8 mouse cellular contexts compared by ENCODE assay signal in genomic region chr12:98746746-98747379, GRCm38 (mm10). TPM values are rescaled to one million over a fixed set of nuclear protein-coding genes. Genes with fewer than 3 reads are reported as not detected.
DNase-seq lines count a peak whose midpoint lies in the region; ATAC-seq and TF ChIP-seq lines count a peak whose summit lies in the region.

Zc3h14 (plus strand) TSS chr12:98746964.

- in situ Hi-C loops in CH12.LX (cut with MboI; ENCODE audit: low pct_ligation_motif_present, low pct_unique_long_range_greater_than_20kb, low sequenced_read_pairs): no loop called here

- H3K27me3 ChIP-seq in CH12.LX (replicated peaks): peaks cover 19% of the 10 kb centered on the region
- no peaks in the 10 kb centered on the region for H3K27me3 ChIP-seq in forebrain, embryonic 12.5 days
- H3K27me3 ChIP-seq in heart, postnatal 0 days (ENCODE audit: control insufficient read depth, insufficient read depth, low read length): no peaks in the 10 kb centered on the region
- H3K27me3 ChIP-seq in liver, embryonic 16.5 days (ENCODE audit: control insufficient read depth, insufficient read depth, low read depth, low read length): no peaks in the 10 kb centered on the region
- no peaks in the 10 kb centered on the region for H3K27me3 ChIP-seq in neural tube, embryonic 13.5 days
- no peaks in the 10 kb centered on the region for H3K27me3 ChIP-seq in testis, adult 2 months (ENCODE audit: control insufficient read depth, insufficient read depth, low read length)

- dilution Hi-C loops in CH12.LX (cut with MboI; ENCODE audit: extremely low pct_ligation_motif_present, extremely low pct_unique_long_range_greater_than_20kb, low sequenced_read_pairs): no loop called here

- peak in 1 of 2 experiments; percentile 77; a peak in 2 of 4 replicates for TF ChIP-seq CTCF in CH12.LX (conservative IDR thresholded peaks at IDR 0.05 in 1 of 2, IDR thresholded peaks at IDR 0.05 in 1 of 2; ENCODE audit: low read depth in 2 of 2, low read length in 2 of 2)
- peak; percentile 67 for TF ChIP-seq CTCF in heart, postnatal 0 days (IDR thresholded peaks at IDR 0.05; ENCODE audit: low read depth)
- TF ChIP-seq CTCF in testis, adult 2 months (IDR thresholded peaks at IDR 0.05; ENCODE audit: control insufficient read depth, insufficient read depth, insufficient replicate concordance, low read depth, low read length): peak; percentile 36; the same call in 1 of the 2 replicates

- H3K9ac ChIP-seq in CH12.LX (ENCODE audit: insufficient read depth, low read depth): peak within 1 kb of the TSS; percentile 83
- peak within 1 kb of the TSS; percentile 93 for H3K9ac ChIP-seq in forebrain, embryonic 12.5 days
- H3K9ac ChIP-seq in heart, postnatal 0 days (replicated peaks; ENCODE audit: low read depth, low read length): peak within 1 kb of the TSS; percentile 91
- H3K9ac ChIP-seq in liver, embryonic 16.5 days (ENCODE audit: low read depth, low read length): peak within 1 kb of the TSS; percentile 85
- H3K9ac ChIP-seq in neural tube, embryonic 13.5 days: peak within 1 kb of the TSS; percentile 91

- H3K4me1 ChIP-seq in CH12.LX (ENCODE audit: control insufficient read depth in 1 of 2, insufficient read depth in 2 of 2): peaks cover 2 to 38% of the 10 kb centered on the region in 2 experiments; a peak in 2 of 4 replicates
- peaks cover 31% of the 10 kb centered on the region for H3K4me1 ChIP-seq in forebrain, embryonic 12.5 days
- H3K4me1 ChIP-seq in heart, postnatal 0 days (ENCODE audit: control insufficient read depth, insufficient read depth): peaks cover 14% of the 10 kb centered on the region
- peaks cover 11% of the 10 kb centered on the region for H3K4me1 ChIP-seq in liver, embryonic 16.5 days (ENCODE audit: control insufficient read depth, low read depth, low read length)
- H3K4me1 ChIP-seq in neural tube, embryonic 13.5 days (replicated peaks): peaks cover 41% of the 10 kb centered on the region
- H3K4me1 ChIP-seq in testis, adult 2 months (ENCODE audit: control insufficient read depth, insufficient read depth, low read length): peaks cover 3% of the 10 kb centered on the region

- peaks cover 0 to 27% of the 10 kb centered on the region in 2 experiments for H3K36me3 ChIP-seq in CH12.LX (replicated peaks in 1 of 2; ENCODE audit: control insufficient read depth in 1 of 2, insufficient read depth in 1 of 2, low read length in 1 of 2)
- no peaks in the 10 kb centered on the region; the same call in 1 of the 2 replicates for H3K36me3 ChIP-seq in forebrain, embryonic 12.5 days (replicated peaks)
- H3K36me3 ChIP-seq in heart, postnatal 0 days (replicated peaks; ENCODE audit: control insufficient read depth, insufficient read depth, low read length): no peaks in the 10 kb centered on the region; the same call in 1 of the 2 replicates
- no peaks in the 10 kb centered on the region for H3K36me3 ChIP-seq in liver, embryonic 16.5 days (ENCODE audit: control insufficient read depth, insufficient read depth)
- no peaks in the 10 kb centered on the region for H3K36me3 ChIP-seq in neural tube, embryonic 13.5 days
- no peaks in the 10 kb centered on the region; the same call in 1 of the 2 replicates for H3K36me3 ChIP-seq in testis, adult 2 months (ENCODE audit: control insufficient read depth, insufficient read depth, low read length)

- DNase-seq in CH12.LX (ENCODE audit: extremely low read depth): peak; percentile 93
- peak; percentile 82 for DNase-seq in c-Kit-positive CD71-positive TER-119-negative erythroid progenitor cells, embryonic 14.5 days (ENCODE audit: low read depth)
- peak; percentile 88 for DNase-seq in heart, postnatal 0 days (ENCODE audit: low spot score)
- peak; percentile 95 to 97 for DNase-seq in kidney, postnatal 4 days

- peak within 1 kb of the TSS; percentile 65 to 93 (median 83) for H3K4me3 ChIP-seq in CH12.LX (replicated peaks in 1 of 3; ENCODE audit: low read depth in 2 of 3, low read length in 2 of 3, poor library complexity in 1 of 3)
- peak within 1 kb of the TSS; percentile 95 for H3K4me3 ChIP-seq in forebrain, embryonic 12.5 days (replicated peaks)
- peak within 1 kb of the TSS; percentile 92 for H3K4me3 ChIP-seq in heart, postnatal 0 days (ENCODE audit: low read depth, low read length)
- peak within 1 kb of the TSS; percentile 87 for H3K4me3 ChIP-seq in liver, embryonic 16.5 days (ENCODE audit: low read depth, low read length)
- H3K4me3 ChIP-seq in neural tube, embryonic 13.5 days: peak within 1 kb of the TSS; percentile 92
- peak within 1 kb of the TSS; percentile 91 for H3K4me3 ChIP-seq in testis, adult 2 months (ENCODE audit: control insufficient read depth, low read depth, low read length)

- peak within 1 kb of the TSS; percentile 53 for H3K27ac ChIP-seq in CH12.LX (ENCODE audit: insufficient read depth, low read depth)
- peak within 1 kb of the TSS; percentile 93 for H3K27ac ChIP-seq in forebrain, embryonic 12.5 days
- H3K27ac ChIP-seq in heart, postnatal 0 days (ENCODE audit: low read depth): peak within 1 kb of the TSS; percentile 93
- H3K27ac ChIP-seq in liver, embryonic 16.5 days (ENCODE audit: low read length): peak within 1 kb of the TSS; percentile 90
- peak within 1 kb of the TSS; percentile 96 for H3K27ac ChIP-seq in neural tube, embryonic 13.5 days (replicated peaks)
- H3K27ac ChIP-seq in testis, adult 2 months (ENCODE audit: control insufficient read depth, insufficient read depth, low read depth, low read length): peak within 1 kb of the TSS; percentile 82

- H3K9me3 ChIP-seq in CH12.LX (replicated peaks; ENCODE audit: low read length): no peaks in the 10 kb centered on the region
- no peaks in the 10 kb centered on the region for H3K9me3 ChIP-seq in forebrain, embryonic 12.5 days
- H3K9me3 ChIP-seq in heart, postnatal 0 days (replicated peaks; ENCODE audit: control insufficient read depth, low read length): no peaks in the 10 kb centered on the region
- no peaks in the 10 kb centered on the region for H3K9me3 ChIP-seq in liver, embryonic 16.5 days (replicated peaks; ENCODE audit: control insufficient read depth, low read length)
- no peaks in the 10 kb centered on the region for H3K9me3 ChIP-seq in neural tube, embryonic 13.5 days

- TF ChIP-seq RAD21 in CH12.LX (IDR thresholded peaks at IDR 0.05; ENCODE audit: low read depth, low read length): no peak

- peaks cover 44% of the 10 kb centered on the region for H3K79me2 ChIP-seq in CH12.LX (replicated peaks; ENCODE audit: control insufficient read depth, extremely low read depth, insufficient read depth, poor library complexity, severe bottlenecking)

- H3K4me2 ChIP-seq in CH12.LX (ENCODE audit: insufficient read depth, low read depth, poor library complexity, severe bottlenecking): peak within 1 kb of the TSS; percentile 94
- H3K4me2 ChIP-seq in forebrain, embryonic 12.5 days: peak within 1 kb of the TSS; percentile 78
- peak within 1 kb of the TSS; percentile 79 for H3K4me2 ChIP-seq in heart, postnatal 0 days (ENCODE audit: low read depth, low read length)
- peak within 1 kb of the TSS; percentile 67 for H3K4me2 ChIP-seq in liver, embryonic 16.5 days (ENCODE audit: low read depth, low read length)
- peak within 1 kb of the TSS; percentile 78 for H3K4me2 ChIP-seq in neural tube, embryonic 13.5 days

- under 1% methylated on average over 76 of the region's 87 CpGs for WGBS in forebrain, embryonic 12.5 days
- under 1% methylated on average over 63 of the region's 87 CpGs for WGBS in heart, postnatal 0 days
- under 1% methylated on average over 86 of the region's 87 CpGs for WGBS in liver, embryonic 16.5 days (ENCODE audit: insufficient replicate concordance)
- under 1% methylated on average over 75 of the region's 87 CpGs for WGBS in neural tube, embryonic 13.5 days

- ATAC-seq in forebrain, embryonic 12.5 days (ENCODE audit: low FRiP score): peak; percentile 92
- ATAC-seq in heart, postnatal 0 days (ENCODE audit: insufficient read depth, low read depth): peak; percentile 95
- peak; percentile 92 for ATAC-seq in liver, embryonic 16.5 days (ENCODE audit: low read depth)
- peak; percentile 93 for ATAC-seq in neural tube, embryonic 13.5 days (ENCODE audit: low read depth)

- TF ChIP-seq POLR2A in CH12.LX (IDR thresholded peaks at IDR 0.05; ENCODE audit: low read depth, low read length): peak; percentile 44
- peak; percentile 88 for TF ChIP-seq POLR2A in testis, adult 2 months (IDR thresholded peaks at IDR 0.05; ENCODE audit: control insufficient read depth, low read depth, low read length)

- no peak for TF ChIP-seq EP300 in CH12.LX (IDR thresholded peaks at IDR 0.05; ENCODE audit: low read length)
- TF ChIP-seq EP300 in heart, postnatal 0 days (IDR thresholded peaks at IDR 0.05; ENCODE audit: low read depth): no peak

TF ChIP-seq in CH12.LX, 34 proteins besides CTCF, POLR2A, EP300 and RAD21 (continues in another document):
- TF ChIP-seq JUND (conservative IDR thresholded peaks at IDR 0.05; ENCODE audit: low read depth, low read length) (no peak), ZNF384 (IDR thresholded peaks at IDR 0.05; ENCODE audit: low read depth, low read length) (no peak), KAT2A (IDR thresholded peaks at IDR 0.05; ENCODE audit: insufficient replicate concordance, low read length) (0 out of 2 replicates have a peak, but pooled peaks have one; percentile 63), BHLHE40 (IDR thresholded peaks at IDR 0.05; ENCODE audit: low read depth, low read length) (peak; percentile 73), MAFK (IDR thresholded peaks at IDR 0.05; ENCODE audit: insufficient replicate concordance, low read length) (no peak), TBP (conservative IDR thresholded peaks at IDR 0.05; ENCODE audit: low read depth, low read length) (0 out of 2 replicates have a peak, but pooled peaks have one; percentile 36), ZKSCAN1 (IDR thresholded peaks at IDR 0.05; ENCODE audit: borderline replicate concordance, low read depth, low read length) (no peak), MEF2A (IDR thresholded peaks at IDR 0.05; ENCODE audit: borderline replicate concordance, low read depth, low read length) (peak; percentile 52; the same call in 1 of the 2 replicates), CHD2 (IDR thresholded peaks at IDR 0.05; ENCODE audit: low read length) (no peak), USF1 (IDR thresholded peaks at IDR 0.05; ENCODE audit: low read depth, low read length) (no peak), SIN3A (IDR thresholded peaks at IDR 0.05; ENCODE audit: low read length) (peak; percentile 80), POLR2AphosphoS2 (IDR thresholded peaks at IDR 0.05; ENCODE audit: low read depth, low read length) (no peak)

RNA-seq across cellular contexts. Expression of gene Zc3h14, which starts in this region (rescaled TPM):
- 81.9 and 89.2 TPM in 2 replicates for total RNA-seq in CH12.LX (2012; rRNA removed)
- total RNA-seq in CH12.LX (2014; rRNA removed): 173 and 174 TPM in 2 replicates
- polyA plus RNA-seq in CH12.LX (2012; ENCODE audit: insufficient read length, low read depth): 97.3 and 120 TPM in 2 replicates
- polyA plus RNA-seq in forebrain, embryonic 12.5 days (2016; fragmentation: Nextera tagmentation; extraction: Ambion mirVana): 156 and 160 TPM in 2 replicates
- 73.1 TPM in 2 replicates for total RNA-seq in heart, postnatal 0 days (2014; rRNA removed; ENCODE audit: low replicate concordance)
- polyA plus RNA-seq in heart, postnatal 0 days (2015; fragmentation: Nextera tagmentation; extraction: Ambion mirVana): 64.4 and 64.6 TPM in 2 replicates
- 30.8 and 31.8 TPM in 2 replicates for polyA plus RNA-seq in liver, embryonic 16.5 days (2015; fragmentation: Nextera tagmentation; extraction: Ambion mirVana)
- 117 and 130 TPM in 2 replicates for polyA plus RNA-seq in neural tube, embryonic 13.5 days (2015; fragmentation: Nextera tagmentation; extraction: Ambion mirVana)
- 301 and 309 TPM in 2 replicates for polyA plus RNA-seq in testis, adult 2 months (2012; rRNA removed)

Comparison
In these comparisons a context has a peak if more than half of its experiments do, and no peak if none do; other contexts are left out.
1. Peak in every context shown above with its lines: DNase-seq, ATAC-seq, H3K4me3 ChIP-seq and H3K27ac ChIP-seq.